Mouse (Mus musculus) forebrain, postnatal 0 days (tissue): ENCODE data around the gene 1110004F10Rik. TPM values are rescaled to one million over a fixed set of nuclear protein-coding genes. Genes with fewer than 3 reads are reported as not detected.

Source experiments
- ATAC-seq: fragments of 200-750 bp; cut with Nextera tagmentation; 2 replicates; pipeline ENCODE4 v1.8.0; 2017; ENCODE audit warnings: mild to moderate bottlenecking, moderate library complexity
- DNase-seq: peaks from one replicate; pipeline ENCODE4 v3.0.0-alpha.2; 2015
- H3K27ac ChIP-seq: fragments of 300-500 bp; sonication (generic); 2 replicates; pipeline ENCODE4 v1.5.1; 2014; ENCODE audit warnings: low read depth, mild to moderate bottlenecking, antibody characterized with exemption, low read length, moderate library complexity, mixed read lengths
- H3K27me3 ChIP-seq: fragments of 300-500 bp; sonication (generic); 2 replicates; pipeline ENCODE4 v1.6.1; 2014; ENCODE audit warnings: mild to moderate bottlenecking, low read length, mixed read lengths; ENCODE audit not compliant: insufficient read depth
- H3K36me3 ChIP-seq: fragments of 300-500 bp; sonication (generic); 2 replicates; pipeline ENCODE4 v1.6.1; 2014; ENCODE audit warnings: mild to moderate bottlenecking, moderate library complexity; ENCODE audit not compliant: insufficient read depth
- H3K4me1 ChIP-seq: fragments of 300-500 bp; sonication (generic); 2 replicates; pipeline ENCODE4 v1.6.1; 2014; ENCODE audit warnings: antibody characterized with exemption; ENCODE audit not compliant: insufficient read depth
- H3K4me2 ChIP-seq: fragments of 300-500 bp; sonication (generic); 2 replicates; pipeline ENCODE4 v1.6.1; 2014; ENCODE audit warnings: low read depth, mild to moderate bottlenecking, moderate library complexity
- H3K4me3 ChIP-seq: fragments of 300-500 bp; sonication (generic); 2 replicates; pipeline ENCODE4 v1.5.1; 2014; ENCODE audit warnings: low read depth, low read length, mixed read lengths
- H3K9ac ChIP-seq: fragments of 300-500 bp; sonication (generic); 2 replicates; pipeline ENCODE4 v1.6.1; 2014; ENCODE audit warnings: mild to moderate bottlenecking
- H3K9me3 ChIP-seq: fragments of 300-500 bp; sonication (generic); 2 replicates; pipeline ENCODE4 v1.6.1; 2016; ENCODE audit warnings: low read length
- CTCF ChIP-seq: sonication (generic); IDR thresholded peaks from 2 replicates; pipeline ENCODE4 v1.5.1; 2016; ENCODE audit warnings: antibody characterized with exemption, control low read depth, low read depth
- WGBS: fragments of 180-500 bp; shearing (Covaris S2); extraction: QIAGEN DNeasy Blood & Tissue Kit; methylation state at CpG from one replicate; pipeline ENCODE4 v1.1.7; 2014; 5-methylcytosine and 5-hydroxymethylcytosine counted together
- polyA plus RNA-seq: library from polyadenylated mRNA; unstranded; fragments of >200 nt; fragmentation: Nextera tagmentation; extraction: Ambion mirVana; gene quantifications from 2 replicates; pipeline ENCODE4 v1.2.1, GENCODE M21; 2015
- total RNA-seq: library from RNA; depleted of rRNA; stranded (reverse); fragments of >200 nt; gene quantifications from 2 replicates; pipeline ENCODE4 v1.2.3, GENCODE M21; 2014

1110004F10Rik gene
- total and polyA plus RNA-seq, 2 experiments from 2014 or later, result 211 to 431 TPM

DNA sequence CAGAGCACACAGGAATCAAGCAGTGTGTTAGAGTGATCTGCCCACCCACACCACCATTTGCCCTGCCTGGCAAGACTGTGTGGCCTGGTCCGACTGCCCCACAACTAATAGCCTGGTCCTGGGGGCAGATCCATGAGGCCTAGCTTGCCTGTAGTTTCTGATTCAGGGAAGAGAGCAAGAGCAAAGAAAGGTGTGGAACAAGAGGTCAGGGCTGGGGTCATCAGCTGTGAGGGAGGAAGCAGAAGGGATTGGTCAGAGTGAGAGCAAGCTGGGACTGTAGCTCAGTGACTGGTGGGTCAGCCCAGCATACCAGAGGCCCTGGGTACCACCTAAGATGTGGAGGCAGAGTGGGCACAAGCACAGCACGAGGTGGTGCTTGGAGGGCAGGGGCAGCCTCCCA lies 87.9 kb downstream of the 1110004F10Rik start:
- 86% methylated on average over 2 of the region's 2 CpGs for WGBS
- H3K4me3 ChIP-seq, result no peak overlapping the region
- TF ChIP-seq CTCF, result no peak
- no peaks in the 10 kb centered on the region for H3K9me3 ChIP-seq
- DNase-seq (no peak), ATAC-seq (no peak)
- no peaks in the 10 kb centered on the region for H3K27me3 ChIP-seq
- peaks cover 16% of the 10 kb centered on the region for H3K4me1 ChIP-seq
- no peaks in the 10 kb centered on the region for H3K36me3 ChIP-seq
- no peak overlapping the region for H3K4me2 ChIP-seq
- no peak overlapping the region for H3K27ac ChIP-seq
- no peak overlapping the region for H3K9ac ChIP-seq

DNA sequence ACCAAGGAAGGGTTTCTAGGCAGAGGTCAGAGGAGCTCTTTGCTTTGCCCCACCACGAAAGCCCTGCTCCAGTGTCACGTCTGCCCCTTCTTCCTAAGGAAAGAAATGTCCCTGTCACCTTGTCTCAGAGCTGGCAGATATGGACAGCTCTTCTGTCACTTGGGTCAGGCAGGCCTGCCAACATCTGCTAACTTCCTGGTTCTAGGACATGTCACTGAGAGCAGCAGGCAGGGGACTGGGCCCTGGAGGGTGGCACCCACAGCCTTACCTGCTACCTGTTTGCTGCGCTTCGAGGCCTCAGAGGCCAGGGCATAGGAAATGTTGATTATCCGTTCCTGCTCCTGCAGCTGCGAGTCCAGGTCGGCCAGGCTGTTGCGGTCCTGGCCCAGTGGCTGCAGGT lies 89.1 kb downstream of the 1110004F10Rik start:
- Histone ChIP-seq H3K9ac (no peak overlapping the region), H3K27me3 (no peaks in the 10 kb centered on the region), H3K27ac (no peak overlapping the region), H3K4me1 (peaks cover 9% of the 10 kb centered on the region), H3K4me2 (no peak overlapping the region), H3K9me3 (no peaks in the 10 kb centered on the region), H3K36me3 (no peaks in the 10 kb centered on the region), H3K4me3 (no peak overlapping the region)
- no peak for TF ChIP-seq CTCF
- ATAC-seq (no peak), DNase-seq (no peak)
- 92% methylated on average over 8 of the region's 8 CpGs for WGBS

DNA sequence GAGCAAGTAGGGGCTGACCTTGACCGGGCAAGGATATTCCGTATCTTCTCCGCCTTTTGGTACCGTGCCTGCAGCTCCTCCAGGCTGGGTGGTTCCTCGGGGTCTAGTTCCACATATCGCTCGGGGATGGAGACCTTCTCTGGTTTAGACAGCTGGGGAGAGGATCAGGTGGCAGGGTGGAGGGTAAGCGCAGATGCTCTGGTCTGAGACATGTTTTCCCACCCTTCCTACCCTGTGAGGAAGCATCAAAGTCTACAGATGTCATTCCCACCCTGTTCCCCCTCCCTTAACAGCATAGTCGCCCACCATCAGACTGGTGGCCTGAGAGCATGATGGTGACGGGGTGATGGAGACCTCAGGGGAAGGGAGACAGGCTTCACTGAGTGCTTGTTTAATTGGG lies 90.2 kb downstream of the 1110004F10Rik start:
- H3K4me2 ChIP-seq, result no peak overlapping the region
- no peak overlapping the region for H3K9ac ChIP-seq
- 90% methylated on average over 10 of the region's 10 CpGs for WGBS
- H3K9me3 ChIP-seq, result no peaks in the 10 kb centered on the region
- ATAC-seq, result no peak
- DNase-seq, result no peak
- TF ChIP-seq CTCF, result no peak
- no peaks in the 10 kb centered on the region for H3K27me3 ChIP-seq
- H3K36me3 ChIP-seq, result no peaks in the 10 kb centered on the region
- H3K4me1 ChIP-seq, result peaks cover 5% of the 10 kb centered on the region
- no peak overlapping the region for H3K27ac ChIP-seq
- no peak overlapping the region for H3K4me3 ChIP-seq

DNA sequence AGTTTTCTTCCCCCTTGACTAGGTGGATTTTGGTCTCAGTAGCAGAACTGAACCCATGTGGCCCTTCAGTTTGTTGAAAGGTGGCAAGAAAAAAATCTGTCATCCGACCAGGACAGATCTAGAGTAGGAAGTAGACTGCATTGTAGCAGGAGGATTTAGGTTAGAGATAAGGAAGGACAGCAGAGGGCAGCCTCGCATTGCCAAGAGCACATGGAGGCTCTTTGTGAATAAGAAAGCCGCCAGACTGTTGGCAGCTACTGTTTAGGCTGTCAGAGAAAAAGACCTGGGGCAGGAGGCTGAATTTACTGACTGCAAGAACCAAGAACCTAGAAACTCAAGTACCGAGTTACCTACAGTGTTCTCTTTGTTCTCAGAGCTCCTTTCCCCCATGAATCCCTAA lies 92.2 kb downstream of the 1110004F10Rik start:
- ATAC-seq (peak; percentile 70), DNase-seq (peak; percentile 73)
- Histone ChIP-seq H3K27ac (peak overlapping the region; percentile 51; the same call in 1 of the 2 replicates), H3K9ac (peak overlapping the region; percentile 34), H3K4me1 (peaks cover 5% of the 10 kb centered on the region), H3K27me3 (no peaks in the 10 kb centered on the region), H3K4me2 (no peak overlapping the region), H3K4me3 (no peak overlapping the region), H3K36me3 (no peaks in the 10 kb centered on the region), H3K9me3 (no peaks in the 10 kb centered on the region)
- peak; percentile 61 for TF ChIP-seq CTCF
- 13% methylated on average over 4 of the region's 4 CpGs for WGBS

DNA sequence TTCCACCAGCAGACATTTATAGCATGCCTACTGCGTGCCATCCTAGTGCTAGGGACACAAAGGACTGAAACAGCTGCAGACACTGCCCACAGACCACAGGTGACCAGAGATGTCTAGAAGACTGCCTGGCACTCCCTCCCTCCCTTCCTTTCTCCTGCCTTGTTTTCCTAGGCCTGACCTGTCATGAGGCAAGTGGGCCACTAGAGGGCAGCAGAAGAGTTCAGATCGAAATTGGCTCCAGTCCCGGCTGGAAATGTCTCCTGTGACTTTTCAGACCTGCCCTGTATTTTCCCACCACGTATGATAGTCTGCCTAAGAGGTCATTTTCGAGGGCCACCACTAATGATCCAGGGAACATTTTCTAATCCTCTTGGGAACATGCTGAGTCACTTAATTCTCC lies 92.9 kb downstream of the 1110004F10Rik start:
- Histone ChIP-seq H3K27me3 (no peaks in the 10 kb centered on the region), H3K27ac (peak overlapping the region; percentile 51; the same call in 1 of the 2 replicates), H3K4me2 (no peak overlapping the region), H3K36me3 (no peaks in the 10 kb centered on the region), H3K4me1 (peaks cover 5% of the 10 kb centered on the region), H3K9ac (peak overlapping the region; percentile 34), H3K9me3 (no peaks in the 10 kb centered on the region), H3K4me3 (no peak overlapping the region)
- TF ChIP-seq CTCF, result peak; percentile 96
- DNase-seq (peak; percentile 89), ATAC-seq (peak; percentile 60)
- WGBS, result 3% methylated on average over 5 of the region's 5 CpGs

DNA sequence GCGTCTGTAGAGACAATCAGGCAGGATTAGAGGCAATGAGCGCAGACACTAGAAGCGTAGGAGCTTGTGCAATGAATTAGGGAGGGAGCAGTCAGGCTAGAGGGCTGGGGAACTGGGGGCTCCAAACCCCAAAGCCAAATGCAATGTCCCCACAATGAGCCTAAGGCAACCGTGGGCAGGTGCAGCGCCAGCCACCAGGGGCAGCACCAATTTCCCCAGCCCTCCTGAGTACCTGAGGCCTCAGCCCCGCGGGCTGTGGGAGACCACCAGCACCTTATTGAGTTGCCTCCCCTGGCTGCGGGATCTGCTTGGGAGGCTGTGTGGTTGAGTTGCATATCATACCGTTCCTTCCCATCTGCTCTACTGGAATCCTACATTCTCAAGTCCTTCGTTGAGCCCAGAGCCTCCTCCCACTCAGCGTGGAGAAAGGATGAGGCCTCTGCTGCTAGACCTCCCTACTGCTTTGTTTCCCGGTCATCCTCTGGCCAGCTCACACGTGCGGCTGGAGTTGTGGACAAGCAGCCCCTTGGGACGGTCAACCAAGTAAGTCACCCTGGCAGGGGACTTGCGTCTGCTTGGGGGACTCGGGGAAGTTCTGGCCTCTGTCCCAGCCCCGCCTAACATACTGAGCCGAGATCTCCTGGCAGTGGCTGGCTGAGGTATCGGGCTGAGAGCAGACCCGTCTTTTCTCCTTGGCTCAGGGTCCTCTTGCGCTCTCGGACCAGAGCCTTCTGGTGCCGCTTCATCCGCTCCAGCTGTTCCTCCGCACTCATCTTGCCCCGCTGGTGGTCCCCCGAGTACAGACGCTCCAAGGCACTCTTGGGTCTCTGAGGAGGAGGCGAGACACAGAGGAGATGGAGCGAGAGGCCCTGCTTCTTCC lies 95.5 kb downstream of the 1110004F10Rik start:
- DNase-seq (no peak), ATAC-seq (no peak)
- H3K4me1 ChIP-seq, result peaks cover 5% of the 10 kb centered on the region
- H3K27ac ChIP-seq, result no peak overlapping the region
- H3K4me3 ChIP-seq, result no peak overlapping the region
- no peak overlapping the region for H3K4me2 ChIP-seq
- H3K36me3 ChIP-seq, result no peaks in the 10 kb centered on the region
- peak; percentile 35 for TF ChIP-seq CTCF
- 71% methylated on average over 31 of the region's 31 CpGs for WGBS
- no peaks in the 10 kb centered on the region for H3K9me3 ChIP-seq
- H3K9ac ChIP-seq, result no peak overlapping the region
- no peaks in the 10 kb centered on the region for H3K27me3 ChIP-seq

DNA sequence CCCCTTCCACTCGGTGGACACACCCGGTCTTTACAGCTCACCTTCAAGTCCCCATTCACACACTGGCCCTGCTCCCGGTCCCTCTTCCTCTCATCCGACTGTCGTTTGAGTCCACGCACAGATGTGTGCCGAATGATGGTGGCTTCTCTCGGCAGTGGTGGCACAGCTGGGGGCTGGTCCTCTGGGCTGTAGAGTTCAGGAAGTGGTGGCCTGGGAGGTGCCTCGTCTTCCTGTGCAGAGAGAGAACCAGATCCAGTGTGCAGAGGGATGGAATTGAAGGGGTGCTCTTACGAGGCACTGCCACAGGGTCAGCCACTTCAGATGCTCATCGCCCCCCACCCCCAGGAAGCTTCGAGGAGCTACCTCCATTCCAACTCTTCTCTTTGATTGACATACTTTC lies 98.0 kb downstream of the 1110004F10Rik start:
- no peak for TF ChIP-seq CTCF
- DNase-seq, result no peak
- Histone ChIP-seq H3K4me3 (no peak overlapping the region), H3K9ac (no peak overlapping the region), H3K4me2 (no peak overlapping the region), H3K9me3 (no peaks in the 10 kb centered on the region), H3K4me1 (no peaks in the 10 kb centered on the region; the same call in 1 of the 2 replicates), H3K36me3 (no peaks in the 10 kb centered on the region), H3K27me3 (no peaks in the 10 kb centered on the region), H3K27ac (no peak overlapping the region)
- ATAC-seq, result no peak
- WGBS, result 92% methylated on average over 12 of the region's 12 CpGs
